Mouse (Mus musculus): ENCODE data around the gene Inhbe. TPM values are rescaled to one million over a fixed set of nuclear protein-coding genes. Genes with fewer than 3 reads are reported as not detected.

The Inhbe gene
- polyA plus RNA-seq, 1 experiment from 2014 or later, result 0.15 TPM

DNA sequence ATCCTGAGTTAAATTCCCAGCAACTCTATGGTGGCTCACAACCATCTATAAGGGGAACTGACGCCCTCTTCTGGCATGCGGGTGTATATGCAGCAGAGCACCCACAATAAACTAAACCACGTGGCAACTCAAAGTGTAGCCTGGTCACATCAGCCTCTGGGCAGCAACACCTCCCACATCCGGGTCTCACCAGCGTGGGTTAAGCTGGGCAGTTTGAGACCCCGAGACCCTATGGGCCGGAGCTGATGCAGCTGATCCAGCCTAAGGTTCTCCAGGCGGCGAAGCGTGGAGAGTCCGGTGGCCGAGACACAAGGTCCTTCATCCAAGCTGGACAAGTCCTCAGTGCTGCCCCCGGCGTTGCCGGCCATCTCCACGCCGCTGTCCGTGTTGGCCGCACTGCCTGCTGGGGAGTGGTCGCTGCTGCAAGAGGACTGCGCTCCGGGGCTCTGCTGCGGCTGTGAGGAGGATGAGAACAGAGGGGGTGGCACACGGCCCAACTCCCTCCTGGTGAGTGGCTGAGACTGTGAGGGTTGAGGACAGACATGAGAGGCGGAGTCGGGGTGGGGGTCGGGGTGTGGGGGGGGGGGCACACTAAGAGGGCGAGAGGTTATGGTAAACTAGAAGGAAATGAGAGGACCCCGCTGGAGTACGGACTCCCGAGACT, 21.9 kb downstream of the Inhbe start:
- H3K9ac ChIP-seq (ENCODE audit: low read length), result 0 out of 2 replicates have a peak overlapping the region, but pooled peaks have one; percentile 2
- WGBS, result 36% methylated on average over 31 of the region's 31 CpGs
- H3K27ac ChIP-seq (replicated peaks; ENCODE audit: low read depth, low read length), result no peak overlapping the region
- no peaks in the 10 kb centered on the region for H3K9me3 ChIP-seq (ENCODE audit: control insufficient read depth, low read length)
- no peak for ATAC-seq (ENCODE audit: insufficient number of reproducible peaks, low FRiP score, low TSS enrichment, low read depth)
- H3K27me3 ChIP-seq (ENCODE audit: control insufficient read depth, insufficient read depth, low read length), result peaks cover 5% of the 10 kb centered on the region; the same call in 1 of the 2 replicates
- H3K4me2 ChIP-seq (ENCODE audit: low read depth, severe bottlenecking), result 0 out of 2 replicates have a peak overlapping the region, but pooled peaks have one; percentile 20
- H3K4me3 ChIP-seq (ENCODE audit: low read depth, low read length), result no peak overlapping the region
- peaks cover 5% of the 10 kb centered on the region; the same call in 1 of the 2 replicates for H3K36me3 ChIP-seq (ENCODE audit: control insufficient read depth, insufficient read depth, low read length)
- H3K4me1 ChIP-seq (ENCODE audit: control insufficient read depth, insufficient read depth, low read length), result no peaks in the 10 kb centered on the region
- no peak for DNase-seq (ENCODE audit: low spot score)

DNA sequence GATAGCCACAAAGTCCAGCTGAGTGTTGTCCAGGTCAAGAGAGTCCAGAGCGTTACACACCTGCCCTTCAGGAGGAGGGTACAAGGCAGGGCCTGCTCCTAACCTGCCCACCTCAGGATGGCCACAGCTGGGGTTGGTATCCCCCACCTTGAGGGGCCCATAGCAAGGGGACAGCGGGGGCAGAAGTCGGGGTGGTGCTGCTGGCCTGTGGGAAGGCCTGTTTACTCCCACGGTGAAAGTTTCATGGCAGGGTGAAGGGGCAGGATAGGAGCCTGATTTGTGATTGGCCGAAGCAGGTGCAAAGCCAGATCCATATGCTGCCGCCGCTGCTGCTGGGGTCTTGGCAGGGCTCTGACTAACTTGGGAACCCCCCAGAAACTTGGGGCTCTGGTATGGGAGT, 24.0 kb downstream of the Inhbe start:
- DNase-seq (ENCODE audit: low spot score), result no peak
- Histone ChIP-seq H3K27me3 (ENCODE audit: control insufficient read depth, insufficient read depth, low read length) (peaks cover 11% of the 10 kb centered on the region), H3K27ac (replicated peaks; ENCODE audit: low read depth, low read length) (no peak overlapping the region), H3K9ac (ENCODE audit: low read length) (no peak overlapping the region), H3K4me3 (ENCODE audit: low read depth, low read length) (no peak overlapping the region), H3K4me1 (ENCODE audit: control insufficient read depth, insufficient read depth, low read length) (peaks cover 13% of the 10 kb centered on the region; the same call in 1 of the 2 replicates), H3K36me3 (ENCODE audit: control insufficient read depth, insufficient read depth, low read length) (peaks cover 3% of the 10 kb centered on the region; the same call in 1 of the 2 replicates), H3K9me3 (ENCODE audit: control insufficient read depth, low read length) (no peaks in the 10 kb centered on the region), H3K4me2 (ENCODE audit: low read depth, severe bottlenecking) (no peak overlapping the region)
- 82% methylated on average over 7 of the region's 7 CpGs for WGBS
- ATAC-seq (ENCODE audit: insufficient number of reproducible peaks, low FRiP score, low TSS enrichment, low read depth), result no peak

DNA sequence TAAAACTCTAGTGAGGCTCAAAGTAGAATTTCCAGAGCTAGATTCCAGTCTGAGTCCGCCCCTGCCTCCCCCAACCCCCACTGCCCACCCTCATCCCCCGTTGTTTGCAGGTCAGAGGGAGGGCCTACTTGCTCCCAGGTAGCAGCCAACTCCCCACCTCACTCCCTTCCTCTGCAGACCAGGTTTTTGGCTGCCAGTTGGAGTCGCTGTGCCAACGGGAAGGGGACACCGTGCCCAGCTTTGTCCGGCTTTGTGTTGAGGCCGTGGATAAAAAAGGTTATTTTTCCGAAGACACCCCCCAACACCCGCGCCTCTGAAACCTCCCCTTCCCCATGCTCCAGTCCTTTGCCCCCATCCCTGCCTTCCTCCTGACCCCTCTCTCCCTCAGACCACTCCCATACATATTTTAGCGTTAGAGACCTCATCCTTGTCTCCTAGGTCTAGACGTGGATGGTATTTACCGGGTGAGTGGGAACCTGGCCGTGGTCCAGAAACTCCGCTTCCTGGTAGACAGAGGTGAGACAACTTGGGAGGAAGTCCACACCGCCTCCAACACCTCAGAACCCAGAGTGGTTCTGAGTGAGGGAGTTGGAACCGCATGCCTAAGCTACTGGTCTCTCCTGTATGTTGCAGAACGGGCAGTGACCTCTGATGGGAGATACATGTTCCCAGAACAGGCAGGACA, 26.6 kb downstream of the Inhbe start:
- Histone ChIP-seq H3K27ac (replicated peaks; ENCODE audit: low read depth, low read length) (no peak overlapping the region), H3K9ac (ENCODE audit: low read length) (no peak overlapping the region), H3K4me2 (ENCODE audit: low read depth, severe bottlenecking) (no peak overlapping the region), H3K4me1 (ENCODE audit: control insufficient read depth, insufficient read depth, low read length) (peaks cover 13% of the 10 kb centered on the region; the same call in 1 of the 2 replicates), H3K36me3 (ENCODE audit: control insufficient read depth, insufficient read depth, low read length) (peaks cover 3% of the 10 kb centered on the region; the same call in 1 of the 2 replicates), H3K9me3 (ENCODE audit: control insufficient read depth, low read length) (no peaks in the 10 kb centered on the region), H3K4me3 (ENCODE audit: low read depth, low read length) (no peak overlapping the region), H3K27me3 (ENCODE audit: control insufficient read depth, insufficient read depth, low read length) (peaks cover 11% of the 10 kb centered on the region)
- ATAC-seq (ENCODE audit: insufficient number of reproducible peaks, low FRiP score, low TSS enrichment, low read depth), result no peak
- WGBS, result 54% methylated on average over 18 of the region's 18 CpGs
- DNase-seq (ENCODE audit: low spot score), result no peak

DNA sequence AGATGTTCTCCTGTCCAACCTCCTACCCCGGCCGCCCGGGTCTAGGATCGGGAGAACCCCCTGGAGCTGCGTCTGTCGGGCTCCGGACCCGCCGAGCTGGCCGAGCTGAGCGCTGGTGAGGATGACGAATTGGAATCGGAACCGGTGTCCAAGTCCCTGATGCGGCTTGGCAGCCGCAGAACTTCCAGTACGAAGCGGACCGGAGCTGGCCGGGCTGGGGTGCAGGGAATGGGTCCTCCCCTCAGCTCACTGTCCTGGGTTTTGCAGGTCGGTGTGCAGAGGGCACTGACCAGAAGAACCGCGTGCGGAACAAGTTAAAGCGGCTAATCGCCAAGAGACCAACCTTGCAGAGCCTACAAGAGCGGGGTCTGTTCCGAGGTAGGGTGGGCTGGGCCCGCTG, 27.4 kb downstream of the Inhbe start:
- Histone ChIP-seq H3K36me3 (ENCODE audit: control insufficient read depth, insufficient read depth, low read length) (no peaks in the 10 kb centered on the region; the same call in 1 of the 2 replicates), H3K27ac (replicated peaks; ENCODE audit: low read depth, low read length) (no peak overlapping the region), H3K9ac (ENCODE audit: low read length) (peak overlapping the region; percentile 61; the same call in 1 of the 2 replicates), H3K27me3 (ENCODE audit: control insufficient read depth, insufficient read depth, low read length) (peaks cover 11% of the 10 kb centered on the region), H3K9me3 (ENCODE audit: control insufficient read depth, low read length) (no peaks in the 10 kb centered on the region), H3K4me2 (ENCODE audit: low read depth, severe bottlenecking) (peak overlapping the region; percentile 94), H3K4me1 (ENCODE audit: control insufficient read depth, insufficient read depth, low read length) (peaks cover 13% of the 10 kb centered on the region; the same call in 1 of the 2 replicates), H3K4me3 (ENCODE audit: low read depth, low read length) (peak overlapping the region; percentile 55)
- DNase-seq (ENCODE audit: low spot score) (no peak), ATAC-seq (ENCODE audit: insufficient number of reproducible peaks, low FRiP score, low TSS enrichment, low read depth) (no peak)
- 5% methylated on average over 29 of the region's 29 CpGs for WGBS

DNA sequence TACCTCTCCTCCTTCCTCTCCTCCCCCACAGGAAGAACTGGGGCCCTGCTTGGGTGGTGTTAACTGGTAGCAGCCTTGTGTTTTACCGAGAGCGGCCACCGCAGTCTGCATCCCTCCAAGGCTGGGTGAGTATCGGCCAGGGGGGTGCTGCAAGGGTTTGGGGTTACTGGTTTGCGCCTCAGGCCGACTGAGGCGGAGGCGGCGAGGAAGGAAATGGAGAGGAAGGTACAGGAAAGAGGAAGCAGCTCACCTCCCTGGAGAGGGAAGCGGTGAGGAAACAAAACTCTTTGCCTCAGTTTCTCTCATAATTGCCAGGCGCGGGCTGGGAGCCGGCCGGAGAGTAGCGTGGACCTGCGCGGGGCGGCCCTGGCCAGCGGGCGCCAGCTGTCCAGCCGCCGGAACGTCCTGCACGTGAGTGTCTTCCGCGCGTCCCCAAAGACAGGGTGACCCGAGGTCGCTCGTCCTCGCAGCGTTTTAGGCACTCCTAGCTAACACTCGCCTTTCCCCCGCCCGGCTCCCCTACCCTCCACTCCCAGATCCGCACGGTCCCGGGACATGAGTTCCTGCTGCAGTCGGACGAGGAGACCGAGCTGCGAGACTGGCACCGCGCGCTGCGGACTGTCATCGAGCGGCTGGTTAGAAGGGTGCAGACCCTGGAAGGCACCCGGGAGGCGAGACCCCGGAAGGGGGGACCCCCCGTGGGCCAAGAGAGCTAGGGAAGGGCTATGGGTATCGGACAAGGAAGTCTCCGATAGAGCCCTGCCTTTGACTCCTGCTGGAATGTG, 28.0 kb downstream of the Inhbe start:
- Histone ChIP-seq H3K9ac (ENCODE audit: low read length) (peak overlapping the region; percentile 61), H3K36me3 (ENCODE audit: control insufficient read depth, insufficient read depth, low read length) (no peaks in the 10 kb centered on the region; the same call in 1 of the 2 replicates), H3K9me3 (ENCODE audit: control insufficient read depth, low read length) (no peaks in the 10 kb centered on the region), H3K27ac (replicated peaks; ENCODE audit: low read depth, low read length) (no peak overlapping the region), H3K27me3 (ENCODE audit: control insufficient read depth, insufficient read depth, low read length) (peaks cover 11% of the 10 kb centered on the region), H3K4me2 (ENCODE audit: low read depth, severe bottlenecking) (peak overlapping the region; percentile 94), H3K4me3 (ENCODE audit: low read depth, low read length) (peak overlapping the region; percentile 55), H3K4me1 (ENCODE audit: control insufficient read depth, insufficient read depth, low read length) (peaks cover 13% of the 10 kb centered on the region; the same call in 1 of the 2 replicates)
- ATAC-seq (ENCODE audit: insufficient number of reproducible peaks, low FRiP score, low TSS enrichment, low read depth), result 0 out of 2 replicates have a peak, but pooled peaks have one; percentile 36
- WGBS, result under 1% methylated on average over 54 of the region's 54 CpGs
- peak; percentile 72 for DNase-seq (ENCODE audit: low spot score)

DNA sequence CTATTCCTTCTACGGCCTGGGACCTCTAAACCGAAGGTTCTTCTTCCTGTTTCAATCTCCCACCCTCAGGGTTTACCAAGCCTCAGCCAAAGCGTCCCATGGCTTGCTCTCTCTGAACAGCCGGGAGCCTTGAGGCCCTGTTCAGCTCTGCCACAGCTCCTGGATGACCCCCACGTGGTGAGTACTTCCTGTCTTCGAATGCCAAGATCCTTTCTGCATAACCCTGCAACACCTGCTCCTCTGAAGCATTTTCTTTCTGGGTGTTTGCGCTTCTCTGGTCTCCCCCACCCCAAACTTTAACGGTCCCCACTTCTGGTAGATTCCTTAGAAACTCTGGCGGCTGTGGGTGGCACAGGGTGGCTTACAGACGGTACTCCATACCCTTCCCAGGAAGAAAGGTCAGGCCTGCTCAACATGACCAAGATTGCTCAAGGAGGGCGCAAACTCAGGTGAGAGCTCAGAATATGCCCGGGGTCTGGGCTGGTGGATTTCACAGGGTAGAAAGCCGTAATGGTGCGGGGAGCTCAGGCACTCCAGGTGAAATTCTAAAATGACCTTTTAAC, 28.7 kb downstream of the Inhbe start:
- Histone ChIP-seq H3K4me1 (ENCODE audit: control insufficient read depth, insufficient read depth, low read length) (peaks cover 13% of the 10 kb centered on the region; the same call in 1 of the 2 replicates), H3K27ac (replicated peaks; ENCODE audit: low read depth, low read length) (no peak overlapping the region), H3K9ac (ENCODE audit: low read length) (peak overlapping the region; percentile 61; the same call in 1 of the 2 replicates), H3K27me3 (ENCODE audit: control insufficient read depth, insufficient read depth, low read length) (peaks cover 11% of the 10 kb centered on the region), H3K36me3 (ENCODE audit: control insufficient read depth, insufficient read depth, low read length) (no peaks in the 10 kb centered on the region; the same call in 1 of the 2 replicates), H3K4me2 (ENCODE audit: low read depth, severe bottlenecking) (peak overlapping the region; percentile 94), H3K4me3 (ENCODE audit: low read depth, low read length) (peak overlapping the region; percentile 55), H3K9me3 (ENCODE audit: control insufficient read depth, low read length) (no peaks in the 10 kb centered on the region)
- peak; percentile 39 for DNase-seq (ENCODE audit: low spot score)
- 21% methylated on average over 14 of the region's 14 CpGs for WGBS
- 0 out of 2 replicates have a peak, but pooled peaks have one; percentile 8 for ATAC-seq (ENCODE audit: insufficient number of reproducible peaks, low FRiP score, low TSS enrichment, low read depth)

DNA sequence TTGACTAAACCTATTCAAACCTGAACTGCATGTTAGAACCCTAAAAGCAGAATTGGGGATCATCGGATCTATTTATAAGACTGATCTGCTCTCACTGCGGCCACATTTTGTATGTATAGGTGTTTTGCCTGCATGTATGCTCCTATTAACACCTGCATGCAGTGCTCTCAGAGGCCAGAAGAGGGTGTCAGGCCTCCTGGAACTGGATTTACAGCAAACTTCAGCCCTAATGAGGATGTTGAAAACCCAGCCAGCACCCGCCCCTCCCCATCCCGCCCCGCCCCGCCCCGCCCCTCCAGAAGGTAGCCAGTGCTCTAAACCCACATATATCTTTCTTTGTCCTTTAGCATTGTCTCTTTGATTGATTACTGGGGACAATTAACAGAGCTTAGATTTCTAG, 29.7 kb downstream of the Inhbe start:
- no peak overlapping the region for H3K4me3 ChIP-seq (ENCODE audit: low read depth, low read length)
- H3K9ac ChIP-seq (ENCODE audit: low read length), result no peak overlapping the region
- 13% methylated on average over 7 of the region's 7 CpGs for WGBS
- H3K4me2 ChIP-seq (ENCODE audit: low read depth, severe bottlenecking), result no peak overlapping the region
- no peaks in the 10 kb centered on the region for H3K9me3 ChIP-seq (ENCODE audit: control insufficient read depth, low read length)
- ATAC-seq (ENCODE audit: insufficient number of reproducible peaks, low FRiP score, low TSS enrichment, low read depth) (no peak), DNase-seq (ENCODE audit: low spot score) (peak; percentile 77)
- H3K4me1 ChIP-seq (ENCODE audit: control insufficient read depth, insufficient read depth, low read length), result peaks cover 13% of the 10 kb centered on the region; the same call in 1 of the 2 replicates
- no peaks in the 10 kb centered on the region for H3K36me3 ChIP-seq (ENCODE audit: control insufficient read depth, insufficient read depth, low read length)
- peaks cover 11% of the 10 kb centered on the region for H3K27me3 ChIP-seq (ENCODE audit: control insufficient read depth, insufficient read depth, low read length)
- no peak overlapping the region for H3K27ac ChIP-seq (replicated peaks; ENCODE audit: low read depth, low read length)
